Mouse (Mus musculus) thymus, adult 2 months (tissue): ENCODE measurements around the gene Arhgap44. TPM values are rescaled to one million over a fixed set of nuclear protein-coding genes. Genes with fewer than 3 reads are reported as not detected.

Source experiments
- DNase-seq: peaks from one replicate; pipeline ENCODE4 v3.0.0; 2021
- H3K27ac ChIP-seq: fragments of 200-500 bp; 2 replicates; pipeline ENCODE4 v1.5.1; 2012; ENCODE audit warnings: low read length, control low read depth; ENCODE audit not compliant: control insufficient read depth, insufficient read depth
- H3K27me3 ChIP-seq: fragments of 200-500 bp; 2 replicates; pipeline ENCODE4 v1.6.1; 2012; ENCODE audit warnings: mild to moderate bottlenecking, low read length, moderate library complexity, mixed read lengths; ENCODE audit not compliant: control insufficient read depth, insufficient read depth
- H3K36me3 ChIP-seq: fragments of 200-500 bp; 2 replicates; pipeline ENCODE4 v1.6.1; 2012; ENCODE audit warnings: mild to moderate bottlenecking, low read length, moderate library complexity; ENCODE audit not compliant: control insufficient read depth, insufficient read depth
- H3K4me1 ChIP-seq: fragments of 200-500 bp; replicated peaks from 2 replicates; pipeline ENCODE4 v1.6.1; 2012; ENCODE audit warnings: low read length; ENCODE audit not compliant: control insufficient read depth, insufficient read depth
- H3K4me3 ChIP-seq: fragments of 200-500 bp; 2 replicates; pipeline ENCODE4 v1.5.1; 2012; ENCODE audit warnings: mild to moderate bottlenecking, low read length, control low read depth, moderate library complexity; ENCODE audit not compliant: control insufficient read depth, insufficient read depth
- CTCF ChIP-seq: fragments of 200-500 bp; IDR thresholded peaks from 2 replicates; pipeline ENCODE4 v1.5.1; 2012; ENCODE audit warnings: mild to moderate bottlenecking, control low read depth, low read length, moderate library complexity, borderline replicate concordance; ENCODE audit not compliant: control insufficient read depth, poor library complexity, insufficient read depth; ENCODE audit errors: extremely low read depth
- POLR2A ChIP-seq: fragments of 200-500 bp; IDR thresholded peaks from 2 replicates; pipeline ENCODE4 v1.6.1; 2012; ENCODE audit warnings: mild to moderate bottlenecking, low read length, control low read depth, moderate library complexity; ENCODE audit not compliant: control insufficient read depth, poor library complexity, insufficient read depth; ENCODE audit errors: extremely low read depth
- WGBS: fragments of 180-500 bp; shearing (Covaris S2); methylation state at CpG from one replicate; pipeline ENCODE4 v1.1.7; 2018; 5-methylcytosine and 5-hydroxymethylcytosine counted together
- polyA plus RNA-seq: library from polyadenylated mRNA; depleted of rRNA; stranded (reverse); fragments of >200 nt; gene quantifications from 2 replicates; pipeline ENCODE4 v1.2.3, GENCODE M21; 2012

Gene Arhgap44
- polyA plus RNA-seq, 1 experiment, result 6.7 TPM

DNA sequence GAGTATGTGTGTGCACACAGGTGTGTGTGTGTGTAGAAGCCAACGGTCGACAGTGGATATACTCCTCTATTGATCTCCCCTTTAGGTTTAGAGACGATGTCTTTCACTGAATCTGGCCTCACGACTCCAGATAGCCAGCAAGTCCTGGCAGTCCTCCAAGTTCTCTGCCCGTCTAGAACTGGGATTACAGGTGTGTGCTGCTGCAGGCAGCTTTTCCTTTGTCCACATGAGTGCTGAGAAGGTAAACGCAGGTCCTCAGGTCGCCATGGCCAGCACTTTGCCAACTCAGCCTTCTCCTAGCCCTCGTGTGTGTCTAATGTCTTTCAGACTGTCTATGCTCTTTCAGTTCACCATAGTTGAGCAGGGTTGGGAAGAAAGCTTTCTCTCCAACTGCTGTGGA lies 69.9 kb downstream of the Arhgap44 start:
- no peak for DNase-seq
- Histone ChIP-seq H3K27ac (no peak overlapping the region), H3K36me3 (no peaks in the 10 kb centered on the region), H3K4me1 (no peaks in the 10 kb centered on the region), H3K27me3 (no peaks in the 10 kb centered on the region), H3K4me3 (no peak overlapping the region)
- 86% methylated on average over 8 of the region's 8 CpGs for WGBS
- TF ChIP-seq CTCF, result no peak

DNA sequence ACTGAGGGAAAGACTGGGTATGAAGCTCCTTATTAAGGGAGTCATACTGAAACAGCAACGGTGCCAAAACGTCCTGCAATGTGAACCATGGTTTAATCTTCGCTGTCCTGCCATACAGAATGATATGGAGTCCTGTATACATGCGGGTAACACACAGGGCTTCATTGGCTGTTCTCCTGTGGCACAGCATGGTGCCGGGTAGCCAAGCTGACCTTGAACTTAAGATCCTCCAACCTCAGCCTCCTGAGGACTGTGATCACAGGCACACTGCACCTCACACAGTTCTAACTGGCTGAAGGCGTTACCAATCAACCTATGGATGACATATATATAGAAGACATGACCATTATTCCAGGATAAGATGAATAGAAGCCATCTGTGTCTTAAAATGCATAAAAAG lies 72.4 kb downstream of the Arhgap44 start:
- Histone ChIP-seq H3K27me3 (no peaks in the 10 kb centered on the region), H3K4me3 (no peak overlapping the region), H3K4me1 (no peaks in the 10 kb centered on the region), H3K36me3 (no peaks in the 10 kb centered on the region), H3K27ac (no peak overlapping the region)
- no peak for DNase-seq
- no peak for TF ChIP-seq POLR2A
- no peak for TF ChIP-seq CTCF
- 92% methylated on average over 6 of the region's 6 CpGs for WGBS

DNA sequence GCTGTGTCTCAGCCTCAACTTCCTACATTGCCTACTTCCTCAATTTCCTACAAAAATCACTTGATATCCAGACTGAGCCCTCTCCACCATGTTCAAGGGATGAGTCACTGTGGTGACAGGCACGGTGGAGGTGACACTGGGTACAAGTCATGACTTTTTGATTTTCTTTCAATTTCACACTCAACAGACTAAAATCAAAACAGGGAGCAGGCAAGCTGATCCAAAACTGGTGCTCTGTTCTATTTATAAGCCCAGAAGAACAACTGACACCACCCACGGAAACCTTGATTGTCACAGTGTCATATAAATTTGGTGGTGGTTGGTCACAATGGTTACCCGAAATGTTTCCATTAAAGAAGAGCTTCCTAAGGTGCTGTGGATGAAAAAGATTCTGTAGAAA lies 72.8 kb downstream of the Arhgap44 start:
- TF ChIP-seq CTCF, result no peak
- TF ChIP-seq POLR2A, result no peak
- H3K27me3 ChIP-seq, result no peaks in the 10 kb centered on the region
- H3K36me3 ChIP-seq, result no peaks in the 10 kb centered on the region
- H3K4me1 ChIP-seq, result no peaks in the 10 kb centered on the region
- no peak for DNase-seq
- H3K4me3 ChIP-seq, result no peak overlapping the region
- WGBS, result 66% methylated on average over 3 of the region's 3 CpGs
- no peak overlapping the region for H3K27ac ChIP-seq

DNA sequence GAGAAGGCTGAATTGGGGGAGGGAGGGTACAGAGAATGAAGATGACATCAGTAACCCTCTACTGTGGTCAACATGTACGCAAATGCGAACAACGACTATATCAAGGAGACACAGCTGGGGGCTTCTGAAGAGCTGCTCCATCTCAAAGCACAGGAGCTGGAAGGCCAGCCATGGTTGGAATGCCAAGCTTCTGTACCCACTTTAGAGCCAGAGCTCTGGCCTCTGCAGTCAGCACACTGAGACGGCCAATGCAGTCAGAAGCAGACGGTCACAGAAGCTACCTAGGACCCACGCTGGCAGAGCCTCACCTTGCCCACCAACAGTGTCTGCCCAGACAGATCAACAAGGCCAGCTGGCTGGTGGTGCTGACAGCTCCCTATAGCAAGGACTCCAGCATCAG lies 73.5 kb downstream of the Arhgap44 start:
- H3K27ac ChIP-seq, result no peak overlapping the region
- no peak overlapping the region for H3K4me3 ChIP-seq
- WGBS, result 92% methylated on average over 6 of the region's 6 CpGs
- H3K4me1 ChIP-seq, result no peaks in the 10 kb centered on the region
- TF ChIP-seq CTCF (no peak), POLR2A (no peak)
- H3K36me3 ChIP-seq, result no peaks in the 10 kb centered on the region
- no peaks in the 10 kb centered on the region for H3K27me3 ChIP-seq
- DNase-seq, result no peak

DNA sequence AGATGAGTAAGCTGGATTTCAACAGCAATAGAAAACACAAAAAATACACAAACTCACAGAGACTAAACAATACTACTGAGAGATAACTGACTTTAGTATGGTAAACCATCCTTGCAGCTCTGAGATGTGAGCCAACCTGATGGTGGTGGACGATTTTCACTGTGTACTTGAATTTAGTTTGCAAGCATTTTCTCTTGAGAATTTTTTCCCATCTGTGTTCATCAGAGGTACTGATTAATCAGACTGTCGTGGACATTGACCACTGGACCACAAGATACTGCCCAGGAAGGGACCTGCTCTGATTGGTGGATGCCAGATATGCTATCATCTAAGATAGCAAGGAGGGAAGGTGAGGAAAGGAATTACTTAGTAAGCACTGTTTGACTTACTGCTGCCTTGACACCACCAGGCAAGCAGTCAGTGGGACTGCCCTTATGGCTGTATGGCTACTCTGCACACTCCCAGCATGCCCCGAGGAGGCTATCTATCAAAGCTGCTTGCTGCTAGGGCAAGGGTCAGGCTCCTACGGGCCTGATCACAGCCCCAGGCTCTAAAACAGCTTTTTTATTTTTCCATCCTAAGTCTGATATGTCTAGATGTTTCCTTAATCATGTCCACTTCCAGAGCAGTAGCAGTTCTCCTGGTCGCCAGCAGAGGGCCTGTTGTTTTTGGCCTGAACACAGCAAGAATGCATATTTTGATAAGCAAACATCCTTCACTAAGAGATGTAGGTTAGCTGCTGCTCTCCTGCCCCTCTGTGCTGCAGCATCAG lies 74.1 kb downstream of the Arhgap44 start:
- H3K4me1 ChIP-seq, result no peaks in the 10 kb centered on the region
- peak; percentile 6 for DNase-seq
- H3K27ac ChIP-seq, result no peak overlapping the region
- 62% methylated on average over 5 of the region's 5 CpGs for WGBS
- no peaks in the 10 kb centered on the region for H3K27me3 ChIP-seq
- TF ChIP-seq POLR2A (no peak), CTCF (no peak)
- no peaks in the 10 kb centered on the region for H3K36me3 ChIP-seq
- H3K4me3 ChIP-seq, result no peak overlapping the region

DNA sequence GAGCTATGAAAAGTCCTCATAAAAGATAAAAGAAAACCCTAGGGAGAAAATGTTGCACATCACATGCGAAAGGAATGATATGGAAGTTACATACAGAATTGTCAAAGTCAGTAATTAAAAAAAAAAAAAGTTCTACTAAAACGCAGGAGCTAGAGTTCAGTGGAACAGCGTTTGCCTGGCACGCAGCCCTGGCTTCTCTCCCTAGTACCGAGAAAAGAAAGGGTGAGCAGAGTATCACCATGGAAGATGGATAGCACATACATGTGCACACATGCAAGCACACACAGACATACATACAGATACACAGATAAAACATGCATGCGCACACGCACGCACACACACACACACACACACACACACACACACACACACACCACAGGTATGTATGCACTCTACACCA lies 82.0 kb downstream of the Arhgap44 start:
- Histone ChIP-seq H3K4me1 (no peaks in the 10 kb centered on the region), H3K4me3 (no peak overlapping the region), H3K27ac (no peak overlapping the region), H3K36me3 (no peaks in the 10 kb centered on the region), H3K27me3 (no peaks in the 10 kb centered on the region)
- DNase-seq, result no peak
- TF ChIP-seq POLR2A (no peak), CTCF (no peak)
- 96% methylated on average over 8 of the region's 8 CpGs for WGBS

DNA sequence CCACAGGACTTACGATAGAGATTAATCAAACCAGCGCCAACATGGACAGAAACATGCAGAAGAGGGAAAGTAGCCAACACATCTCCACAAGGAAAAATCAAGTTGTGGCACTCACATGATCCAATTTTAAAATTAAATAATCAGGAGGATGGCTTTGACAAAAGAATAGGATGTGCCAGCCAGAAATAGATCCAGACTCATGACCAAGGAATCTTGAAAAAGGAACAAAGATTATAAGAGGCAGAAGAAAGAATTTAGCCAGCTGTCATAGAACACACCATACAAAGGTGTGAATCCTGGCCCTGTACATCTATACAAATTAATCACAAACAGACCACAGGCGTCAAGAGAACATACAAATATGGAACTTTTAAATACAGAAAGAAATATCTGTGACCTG lies 82.5 kb downstream of the Arhgap44 start:
- WGBS, result 95% methylated on average over 3 of the region's 3 CpGs
- Histone ChIP-seq H3K27me3 (no peaks in the 10 kb centered on the region), H3K27ac (no peak overlapping the region), H3K4me3 (no peak overlapping the region), H3K36me3 (no peaks in the 10 kb centered on the region), H3K4me1 (no peaks in the 10 kb centered on the region)
- DNase-seq, result no peak
- TF ChIP-seq POLR2A (no peak), CTCF (no peak)
